Mouse (Mus musculus) limb, embryonic 11.5 days (tissue): ENCODE measurements around the gene Gm5478. TPM values are rescaled to one million over a fixed set of nuclear protein-coding genes. Genes with fewer than 3 reads are reported as not detected.

Source experiments
- microRNA-seq: library from miRNA; unstranded; fragments of <30 nt; microRNA quantifications from one replicate; pipeline ENCODE4, GENCODE M21; 2016
- polyA plus RNA-seq: library from polyadenylated mRNA; unstranded; fragments of >200 nt; fragmentation: Nextera tagmentation; extraction: Ambion mirVana; gene quantifications from 2 replicates; pipeline ENCODE4 v1.2.1, GENCODE M21; 2014

The Gm5478 gene
- polyA plus RNA-seq, 1 experiment from 2014 or later = not detected

Small RNA genes within 50 kb of the gene (microRNA-seq; reads per million reads assigned to microRNA genes)
- gene Gm44342 = not detected
- gene Gm44383 = not detected
- not detected for gene Gm44479

Other genes starting within 250 kb of the Gm5478 start
- gene Krt7, start 236.3 kb downstream of the Gm5478 start, polyA plus RNA-seq = 15.2 and 16.1 TPM in 2 replicates
- gene Krt87, start 208.6 kb downstream of the Gm5478 start, polyA plus RNA-seq = 0.09 TPM in 1 of 2 replicates, not detected in the other
- not detected in 2 replicates for gene Krt88, start 199.6 kb downstream of the Gm5478 start, polyA plus RNA-seq
- gene Krt81, start 183.6 kb downstream of the Gm5478 start, polyA plus RNA-seq = not detected in 2 replicates
- not detected in 2 replicates for gene Krt86, start 173.9 kb downstream of the Gm5478 start, polyA plus RNA-seq
- not detected in 2 replicates for gene Krt83, start 155.9 kb downstream of the Gm5478 start, polyA plus RNA-seq
- gene Gm49425, start 130.1 kb downstream of the Gm5478 start, polyA plus RNA-seq = not detected in 2 replicates
- not detected in 2 replicates for gene Krt84, start 114.6 kb downstream of the Gm5478 start, polyA plus RNA-seq
- gene Krt82, start 96.7 kb downstream of the Gm5478 start, polyA plus RNA-seq = 0.14 TPM in 1 of 2 replicates, not detected in the other
- not detected in 2 replicates for gene Krt90, start 84.4 kb downstream of the Gm5478 start, polyA plus RNA-seq
- not detected in 2 replicates for gene Krt75, start 73.5 kb downstream of the Gm5478 start, polyA plus RNA-seq
- gene Gm5414, start 19.2 kb downstream of the Gm5478 start, polyA plus RNA-seq = not detected in 2 replicates
- not detected in 2 replicates for gene Krt6b, start 32.9 kb upstream of the Gm5478 start, polyA plus RNA-seq
- gene Krt6a, start 46.9 kb upstream of the Gm5478 start, polyA plus RNA-seq = 0.38 TPM in 1 of 2 replicates, not detected in the other
- 16.0 and 22.4 TPM in 2 replicates for gene Krt5, start 65.5 kb upstream of the Gm5478 start, polyA plus RNA-seq
- gene Krt71, start 95.7 kb upstream of the Gm5478 start, polyA plus RNA-seq = 0.11 TPM in 1 of 2 replicates, not detected in the other
- not detected in 2 replicates for gene Krt72, start 139.1 kb upstream of the Gm5478 start, polyA plus RNA-seq
- not detected in 2 replicates for gene Krt73, start 155.0 kb upstream of the Gm5478 start, polyA plus RNA-seq
- gene Krt2, start 170.8 kb upstream of the Gm5478 start, polyA plus RNA-seq = not detected in 2 replicates
- 0.61 and 0.75 TPM in 2 replicates for gene Krt1, start 203.4 kb upstream of the Gm5478 start, polyA plus RNA-seq
- gene Krt77, start 222.3 kb upstream of the Gm5478 start, polyA plus RNA-seq = not detected in 2 replicates
- gene Krt76, start 245.5 kb upstream of the Gm5478 start, polyA plus RNA-seq = not detected in 2 replicates